Mouse (Mus musculus) cortical plate, adult 2 months (tissue): ENCODE results near the gene Tssk2. TPM values are rescaled to one million over a fixed set of nuclear protein-coding genes. Genes with fewer than 3 reads are reported as not detected.

ENCODE experiments used
- H3K27ac ChIP-seq: fragments of 200-500 bp; 2 replicates; pipeline ENCODE4 v1.5.1; 2012; ENCODE audit warnings: low read length, control low read depth, inconsistent platforms; ENCODE audit not compliant: insufficient read depth
- H3K4me1 ChIP-seq: fragments of 200-500 bp; 2 replicates; pipeline ENCODE4 v1.6.1; 2011; ENCODE audit warnings: low read length; ENCODE audit not compliant: control insufficient read depth, insufficient read depth
- H3K4me3 ChIP-seq: fragments of 200-500 bp; 2 replicates; pipeline ENCODE4 v1.5.1; 2011; ENCODE audit warnings: mild to moderate bottlenecking, low read length, control low read depth; ENCODE audit not compliant: insufficient read depth
- CTCF ChIP-seq: fragments of 200-500 bp; IDR thresholded peaks from 2 replicates; pipeline ENCODE4 v1.5.1; 2011; ENCODE audit warnings: mild to moderate bottlenecking, control low read depth, low read length; ENCODE audit not compliant: insufficient read depth; ENCODE audit errors: extremely low read depth
- POLR2A ChIP-seq: fragments of 200-500 bp; IDR thresholded peaks from 2 replicates; pipeline ENCODE4 v1.6.1; 2011; ENCODE audit warnings: mild to moderate bottlenecking, low read length, control low read depth; ENCODE audit not compliant: insufficient read depth; ENCODE audit errors: extremely low read depth
- polyA plus RNA-seq: library from polyadenylated mRNA; depleted of rRNA; stranded (reverse); fragments of >200 nt; gene quantifications from 2 replicates; pipeline ENCODE4 v1.2.3, GENCODE M21; 2012; rRNA removed

Tssk2 gene
- polyA plus RNA-seq, 1 experiment: not detected

- Histone ChIP-seq H3K4me3 (no peak overlapping the region), H3K27ac (no peak overlapping the region), H3K4me1 (no peaks in the 10 kb centered on the region)
- TF ChIP-seq POLR2A (no peak), CTCF (no peak)
Observed at GRCm38 (mm10) chr16:17938187-17938586, 39.8 kb downstream of the Tssk2 start.

- H3K27ac ChIP-seq: no peak overlapping the region
- TF ChIP-seq POLR2A (no peak), CTCF (peak; percentile 59)
- no peak overlapping the region for H3K4me3 ChIP-seq
- H3K4me1 ChIP-seq: no peaks in the 10 kb centered on the region
Observed at GRCm38 (mm10) chr16:17938821-17939220, 40.4 kb downstream of the Tssk2 start.

GRCm38 (mm10) chr16:17939255-17939751 lies 40.9 kb downstream of the Tssk2 start:
- no peak for TF ChIP-seq CTCF
- TF ChIP-seq POLR2A: no peak
- H3K4me3 ChIP-seq: no peak overlapping the region
- H3K4me1 ChIP-seq: no peaks in the 10 kb centered on the region
- H3K27ac ChIP-seq: no peak overlapping the region

GRCm38 (mm10) chr16:17943466-17943865 lies 45.0 kb downstream of the Tssk2 start:
- Histone ChIP-seq H3K27ac (no peak overlapping the region), H3K4me1 (no peaks in the 10 kb centered on the region), H3K4me3 (no peak overlapping the region)
- TF ChIP-seq POLR2A: no peak
- TF ChIP-seq CTCF: no peak

- no peak overlapping the region for H3K4me3 ChIP-seq
- no peak for TF ChIP-seq POLR2A
- no peak for TF ChIP-seq CTCF
- H3K4me1 ChIP-seq: no peaks in the 10 kb centered on the region
- H3K27ac ChIP-seq: no peak overlapping the region
Observed at GRCm38 (mm10) chr16:17945081-17945831, 46.8 kb downstream of the Tssk2 start.

GRCm38 (mm10) chr16:17949421-17949877 lies 51.0 kb downstream of the Tssk2 start:
- H3K4me1 ChIP-seq: no peaks in the 10 kb centered on the region
- TF ChIP-seq POLR2A (no peak), CTCF (no peak)
- H3K27ac ChIP-seq: no peak overlapping the region
- no peak overlapping the region for H3K4me3 ChIP-seq

Other genes with a start within 250 kb of the Tssk2 start
- 65.9 and 67.5 TPM in 2 replicates for gene Med15, start 165.7 kb upstream of the Tssk2 start, polyA plus RNA-seq
- 107 and 126 TPM in 2 replicates for gene Klhl22, start 139.0 kb upstream of the Tssk2 start, polyA plus RNA-seq
- 3.5 and 3.7 TPM in 2 replicates for gene Scarf2, start 101.4 kb upstream of the Tssk2 start, polyA plus RNA-seq
- 5.3 and 7.4 TPM in 2 replicates for gene B830017H08Rik, start 65.5 kb upstream of the Tssk2 start, polyA plus RNA-seq
- 19.0 and 19.4 TPM in 2 replicates for gene Car15, start 60.3 kb upstream of the Tssk2 start, polyA plus RNA-seq
- gene Gm20518, start 7.0 kb upstream of the Tssk2 start, polyA plus RNA-seq: 2.6 and 3.0 TPM in 2 replicates
- gene Tssk1, start 4.4 kb upstream of the Tssk2 start, polyA plus RNA-seq: 0.08 and 0.10 TPM in 2 replicates
- gene Dgcr2, start 75 bp upstream of the Tssk2 start, polyA plus RNA-seq: 81.0 and 83.6 TPM in 2 replicates
- gene Ess2, start 12.7 kb downstream of the Tssk2 start, polyA plus RNA-seq: 39.7 and 46.3 TPM in 2 replicates
- not detected in 2 replicates for gene Gsc2, start 16.4 kb downstream of the Tssk2 start, polyA plus RNA-seq
- 56.5 and 62.5 TPM in 2 replicates for gene Slc25a1, start 29.6 kb downstream of the Tssk2 start, polyA plus RNA-seq
- gene Vpreb2, start 81.8 kb downstream of the Tssk2 start, polyA plus RNA-seq: not detected in 2 replicates
- gene Dgcr6, start 154.2 kb downstream of the Tssk2 start, polyA plus RNA-seq: 113 and 120 TPM in 2 replicates
- gene Prodh, start 191.6 kb downstream of the Tssk2 start, polyA plus RNA-seq: 72.7 and 86.0 TPM in 2 replicates
- gene Rtn4r, start 229.0 kb downstream of the Tssk2 start, polyA plus RNA-seq: 225 and 233 TPM in 2 replicates